Mouse (Mus musculus) forebrain, embryonic 12.5 days (tissue): ENCODE results near the gene Rpl37a. TPM values are rescaled to one million over a fixed set of nuclear protein-coding genes. Genes with fewer than 3 reads are reported as not detected.

Experiments used
- ATAC-seq: fragments of 200-750 bp; cut with Nextera tagmentation; 2 replicates; pipeline ENCODE4 v1.8.0; 2017; ENCODE audit warnings: moderate TSS enrichment; ENCODE audit not compliant: low FRiP score
- H3K27ac ChIP-seq: fragments of 300-500 bp; sonication (generic); 2 replicates; pipeline ENCODE4 v1.5.1; 2016; ENCODE audit warnings: mild to moderate bottlenecking
- H3K27me3 ChIP-seq: fragments of 300-500 bp; sonication (generic); 2 replicates; pipeline ENCODE4 v1.6.1; 2016; ENCODE audit warnings: mild to moderate bottlenecking
- H3K36me3 ChIP-seq: fragments of 300-500 bp; sonication (generic); replicated peaks from 2 replicates; pipeline ENCODE4 v1.6.1; 2016; ENCODE audit warnings: mild to moderate bottlenecking
- H3K4me1 ChIP-seq: fragments of 300-500 bp; sonication (generic); 2 replicates; pipeline ENCODE4 v1.6.1; 2016
- H3K4me2 ChIP-seq: fragments of 300-500 bp; sonication (generic); 2 replicates; pipeline ENCODE4 v1.6.1; 2016; ENCODE audit warnings: mild to moderate bottlenecking, moderate library complexity
- H3K4me3 ChIP-seq: fragments of 300-500 bp; sonication (generic); replicated peaks from 2 replicates; pipeline ENCODE4 v1.5.1; 2016; ENCODE audit warnings: mild to moderate bottlenecking
- H3K9ac ChIP-seq: fragments of 300-500 bp; sonication (generic); 2 replicates; pipeline ENCODE4 v1.6.1; 2016; ENCODE audit warnings: mild to moderate bottlenecking
- H3K9me3 ChIP-seq: fragments of 300-500 bp; sonication (generic); 2 replicates; pipeline ENCODE4 v1.6.1; 2016
- WGBS: fragments of 180-500 bp; shearing (Covaris S2); methylation state at CpG from one replicate; pipeline ENCODE4 v1.1.7; 2016; 5-methylcytosine and 5-hydroxymethylcytosine counted together
- polyA plus RNA-seq: library from polyadenylated mRNA; unstranded; fragments of >200 nt; fragmentation: Nextera tagmentation; extraction: Ambion mirVana; gene quantifications from 2 replicates; pipeline ENCODE4 v1.2.1, GENCODE M21; 2016

Gene Rpl37a
- polyA plus RNA-seq, 1 experiment from 2014 or later = 1,461 TPM

DNA sequence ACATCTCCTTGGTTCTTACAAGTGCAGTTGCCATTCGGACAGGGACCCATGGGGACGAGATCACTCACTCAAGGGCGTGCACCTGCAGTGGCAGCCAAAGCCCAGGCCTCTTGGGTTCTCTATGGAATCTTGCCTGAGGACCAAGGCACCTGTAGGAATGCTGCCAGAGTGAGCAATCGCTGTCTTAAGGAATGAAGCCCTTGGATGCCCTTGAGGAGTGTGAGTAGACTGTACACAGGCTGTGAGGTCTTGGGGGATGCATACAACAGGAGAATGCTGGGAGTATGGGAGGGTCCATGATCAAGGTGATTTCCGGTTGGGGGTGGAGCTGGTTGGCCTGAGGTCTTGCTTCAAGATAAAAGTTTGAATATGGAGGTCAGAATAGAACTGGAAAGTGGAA lies 30.3 kb downstream of the Rpl37a start:
- ATAC-seq = no peak
- H3K27me3 ChIP-seq = no peaks in the 10 kb centered on the region
- no peaks in the 10 kb centered on the region for H3K9me3 ChIP-seq
- H3K4me3 ChIP-seq = no peak overlapping the region
- no peaks in the 10 kb centered on the region for H3K36me3 ChIP-seq
- H3K27ac ChIP-seq = no peak overlapping the region
- WGBS = 87% methylated on average over 5 of the region's 5 CpGs
- H3K9ac ChIP-seq = no peak overlapping the region
- H3K4me1 ChIP-seq = peaks cover 15% of the 10 kb centered on the region
- H3K4me2 ChIP-seq = no peak overlapping the region

DNA sequence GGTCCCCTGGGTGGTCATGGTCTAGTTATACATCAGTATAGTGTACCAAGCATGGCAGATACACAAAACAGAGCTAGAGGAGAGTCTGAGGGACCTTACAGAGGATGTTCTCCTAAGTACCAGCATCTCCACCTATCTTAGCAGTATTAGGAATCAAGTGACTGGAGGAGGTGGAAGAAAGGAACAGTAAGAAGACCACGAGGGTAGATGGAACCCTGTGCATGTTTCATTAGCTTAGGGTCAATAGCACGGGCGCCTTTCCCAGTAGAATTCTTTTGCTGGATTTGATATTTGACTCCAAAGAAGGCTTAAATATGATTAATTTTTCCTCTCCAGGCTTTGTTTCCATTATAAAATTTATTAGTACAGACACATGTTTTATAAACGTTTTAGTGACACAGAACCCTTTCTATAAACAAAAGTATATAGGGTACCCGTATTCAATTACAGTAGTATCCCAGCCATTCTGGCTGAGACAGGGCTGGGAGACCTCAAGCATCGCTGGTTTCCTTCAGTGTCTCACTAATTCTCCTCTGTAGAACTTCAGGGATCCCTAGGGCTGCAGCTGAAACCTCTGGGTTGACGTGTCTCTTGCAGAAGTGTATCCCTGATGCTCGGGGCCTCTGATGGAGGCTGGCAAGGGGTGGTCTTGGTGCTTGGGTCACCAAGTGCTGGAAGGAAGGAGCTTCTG lies 33.9 kb downstream of the Rpl37a start:
- H3K27ac ChIP-seq = no peak overlapping the region
- 85% methylated on average over 8 of the region's 8 CpGs for WGBS
- no peaks in the 10 kb centered on the region for H3K36me3 ChIP-seq
- peaks cover 3% of the 10 kb centered on the region; the same call in 1 of the 2 replicates for H3K4me1 ChIP-seq
- no peak for ATAC-seq
- no peaks in the 10 kb centered on the region for H3K27me3 ChIP-seq
- H3K4me2 ChIP-seq = no peak overlapping the region
- H3K9ac ChIP-seq = no peak overlapping the region
- no peaks in the 10 kb centered on the region for H3K9me3 ChIP-seq
- no peak overlapping the region for H3K4me3 ChIP-seq

DNA sequence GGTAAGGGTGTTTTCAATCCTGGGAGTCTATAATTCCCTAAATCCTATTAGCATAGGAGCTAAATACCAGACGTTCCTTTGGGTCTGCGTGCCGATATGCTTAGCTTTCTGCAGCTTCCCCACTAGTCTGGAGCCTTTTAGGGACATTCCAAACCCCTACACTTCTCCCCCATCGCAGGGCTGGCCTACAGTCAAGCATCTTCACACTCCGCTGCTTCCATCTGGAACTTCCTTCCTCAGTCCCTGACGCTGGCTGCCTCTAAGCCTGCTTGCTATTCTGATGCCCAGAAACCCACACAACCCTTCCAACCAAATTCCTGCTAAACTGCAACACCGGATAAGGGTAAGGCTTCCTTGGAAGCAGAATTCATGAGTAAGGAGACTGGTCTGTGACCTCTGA lies 35.3 kb downstream of the Rpl37a start:
- 72% methylated on average over 7 of the region's 7 CpGs for WGBS
- no peaks in the 10 kb centered on the region for H3K9me3 ChIP-seq
- H3K4me1 ChIP-seq = no peaks in the 10 kb centered on the region
- H3K36me3 ChIP-seq = no peaks in the 10 kb centered on the region
- 0 out of 2 replicates have a peak, but pooled peaks cover 3% of the 10 kb centered on the region for H3K27me3 ChIP-seq
- no peak overlapping the region for H3K27ac ChIP-seq
- no peak overlapping the region for H3K9ac ChIP-seq
- no peak overlapping the region for H3K4me3 ChIP-seq
- H3K4me2 ChIP-seq = no peak overlapping the region
- ATAC-seq = no peak

DNA sequence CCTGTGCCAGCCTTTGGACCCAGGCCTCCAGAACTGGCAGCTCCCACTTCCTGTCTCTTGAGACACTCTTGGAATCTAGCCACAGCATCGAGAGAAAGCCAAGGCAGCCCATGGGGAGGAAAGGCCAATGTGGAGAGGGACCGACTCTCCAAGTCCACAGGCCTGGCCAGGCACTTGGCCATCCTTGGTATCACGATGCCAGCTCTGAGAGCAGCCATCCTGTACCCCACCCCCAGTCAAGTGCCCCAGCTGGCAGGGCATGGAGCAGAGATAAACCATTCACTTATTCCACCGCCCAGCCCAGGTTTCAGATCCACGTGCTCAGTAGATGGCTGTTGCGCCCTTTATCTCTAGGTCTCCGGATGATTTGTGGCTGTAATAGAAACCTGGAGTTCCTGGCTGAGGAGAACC lies 40.3 kb downstream of the Rpl37a start:
- no peak overlapping the region for H3K4me2 ChIP-seq
- H3K9me3 ChIP-seq = no peaks in the 10 kb centered on the region
- 0 out of 2 replicates have a peak, but pooled peaks cover 5% of the 10 kb centered on the region for H3K27me3 ChIP-seq
- H3K9ac ChIP-seq = no peak overlapping the region
- WGBS = 92% methylated on average over 7 of the region's 7 CpGs
- no peak for ATAC-seq
- H3K27ac ChIP-seq = no peak overlapping the region
- peaks cover 18% of the 10 kb centered on the region for H3K4me1 ChIP-seq
- no peak overlapping the region for H3K4me3 ChIP-seq
- H3K36me3 ChIP-seq = no peaks in the 10 kb centered on the region

DNA sequence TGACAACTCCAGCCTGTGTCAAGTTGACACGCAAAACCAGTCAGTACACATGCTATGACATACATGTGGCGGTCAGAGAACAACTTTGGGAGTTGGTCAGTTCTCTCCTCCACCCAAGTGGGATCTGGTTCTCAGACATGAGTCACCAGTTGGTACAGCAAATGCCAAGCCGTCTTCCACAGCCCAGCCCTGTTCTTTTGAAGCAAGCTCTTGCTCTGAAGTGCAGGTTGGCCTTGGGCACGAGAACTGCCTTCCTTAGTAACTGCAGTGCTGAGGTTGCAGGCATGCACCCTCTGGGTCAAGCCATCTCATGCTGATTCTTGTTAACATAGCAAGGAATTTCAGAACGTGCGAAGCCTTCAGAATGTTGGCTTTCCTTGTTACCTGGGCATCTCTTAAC lies 42.1 kb downstream of the Rpl37a start:
- H3K4me2 ChIP-seq = no peak overlapping the region
- 0 out of 2 replicates have a peak, but pooled peaks cover 5% of the 10 kb centered on the region for H3K27me3 ChIP-seq
- peaks cover 18% of the 10 kb centered on the region for H3K4me1 ChIP-seq
- no peak overlapping the region for H3K9ac ChIP-seq
- no peak for ATAC-seq
- WGBS = 86% methylated on average over 6 of the region's 6 CpGs
- H3K27ac ChIP-seq = no peak overlapping the region
- no peak overlapping the region for H3K4me3 ChIP-seq
- H3K9me3 ChIP-seq = no peaks in the 10 kb centered on the region
- H3K36me3 ChIP-seq = no peaks in the 10 kb centered on the region

DNA sequence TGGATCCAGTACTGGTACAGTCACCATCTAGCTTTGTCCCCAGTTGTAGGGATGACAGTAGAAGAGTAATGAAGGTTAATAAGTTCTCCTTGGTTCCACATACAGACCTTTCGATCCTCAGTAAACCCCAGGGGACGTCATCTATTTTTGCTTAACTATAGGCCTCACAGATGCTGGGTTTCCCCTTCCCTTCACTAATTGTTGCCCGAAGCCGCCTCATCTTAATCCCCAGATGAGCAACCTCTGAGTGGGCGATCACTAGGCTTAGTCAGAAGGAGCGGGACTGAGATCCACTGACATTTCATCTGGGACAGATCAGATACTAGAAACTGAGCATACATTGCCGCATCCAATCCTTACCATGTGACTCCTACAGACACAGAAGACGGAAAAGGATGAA lies 44.1 kb downstream of the Rpl37a start:
- H3K27me3 ChIP-seq = 0 out of 2 replicates have a peak, but pooled peaks cover 5% of the 10 kb centered on the region
- no peak overlapping the region for H3K4me2 ChIP-seq
- no peak overlapping the region for H3K9ac ChIP-seq
- no peak overlapping the region for H3K27ac ChIP-seq
- no peaks in the 10 kb centered on the region for H3K36me3 ChIP-seq
- H3K4me1 ChIP-seq = peaks cover 18% of the 10 kb centered on the region
- H3K9me3 ChIP-seq = no peaks in the 10 kb centered on the region
- H3K4me3 ChIP-seq = no peak overlapping the region
- ATAC-seq = no peak
- WGBS = 68% methylated on average over 8 of the region's 8 CpGs

DNA sequence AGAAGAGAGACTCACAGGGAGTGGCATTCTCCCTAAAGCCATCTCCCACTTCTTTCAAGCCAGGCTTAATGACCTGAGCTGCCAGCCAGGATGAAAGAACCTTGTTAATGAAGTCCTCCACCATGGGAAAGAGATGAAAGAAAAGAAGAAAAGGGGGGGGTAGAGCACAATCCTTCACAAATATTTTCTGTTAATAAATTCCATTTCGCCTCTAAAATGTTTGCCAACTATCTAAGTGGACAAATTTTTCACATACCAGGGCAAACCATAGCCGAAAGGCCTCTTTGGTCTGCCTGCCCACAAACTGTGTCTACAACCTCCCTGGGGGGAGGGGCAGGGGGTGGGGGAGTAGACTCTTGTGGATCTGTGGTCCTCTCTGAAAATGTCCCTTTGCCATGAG lies 44.7 kb downstream of the Rpl37a start:
- H3K9ac ChIP-seq = no peak overlapping the region
- H3K36me3 ChIP-seq = no peaks in the 10 kb centered on the region
- no peak overlapping the region for H3K4me2 ChIP-seq
- no peak overlapping the region for H3K4me3 ChIP-seq
- 0 out of 2 replicates have a peak, but pooled peaks cover 5% of the 10 kb centered on the region for H3K27me3 ChIP-seq
- no peak for ATAC-seq
- H3K9me3 ChIP-seq = no peaks in the 10 kb centered on the region
- H3K27ac ChIP-seq = no peak overlapping the region
- peaks cover 18% of the 10 kb centered on the region for H3K4me1 ChIP-seq
- 35% methylated on average over 2 of the region's 2 CpGs for WGBS

DNA sequence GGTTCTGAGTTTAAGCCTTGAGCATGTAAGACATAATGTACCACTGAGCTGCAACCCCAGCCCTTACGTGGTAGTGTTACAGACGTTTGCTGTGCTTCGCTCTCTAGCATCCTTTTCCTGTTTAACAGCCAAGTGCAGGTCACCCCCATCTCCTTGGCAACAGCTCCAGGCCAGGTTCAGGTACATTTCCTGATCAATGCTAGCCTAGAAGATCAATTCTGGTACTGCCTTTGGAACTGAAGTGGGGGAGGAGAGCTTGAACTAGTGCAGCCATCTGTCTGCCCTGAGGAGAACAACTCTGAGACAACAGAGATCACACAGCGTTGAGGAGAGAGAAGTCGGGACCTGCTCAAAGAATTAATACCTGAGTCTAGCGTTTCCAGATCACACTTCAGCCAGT lies 48.7 kb downstream of the Rpl37a start:
- Histone ChIP-seq H3K9me3 (no peaks in the 10 kb centered on the region), H3K4me1 (peaks cover 22% of the 10 kb centered on the region), H3K27me3 (no peaks in the 10 kb centered on the region; the same call in 1 of the 2 replicates), H3K4me3 (no peak overlapping the region), H3K4me2 (no peak overlapping the region), H3K9ac (no peak overlapping the region), H3K27ac (no peak overlapping the region), H3K36me3 (no peaks in the 10 kb centered on the region)
- WGBS = 89% methylated on average over 6 of the region's 6 CpGs
- no peak for ATAC-seq

Other genes starting within 250 kb of the Rpl37a start
- gene March4, start 174.4 kb upstream of the Rpl37a start, polyA plus RNA-seq = 0.57 and 0.91 TPM in 2 replicates
- gene Smarcal1, start 128.0 kb upstream of the Rpl37a start, polyA plus RNA-seq = 31.7 and 31.8 TPM in 2 replicates
- gene Ankar, start 10.7 kb upstream of the Rpl37a start, polyA plus RNA-seq = not detected in 2 replicates
- gene Igfbp2, start 113.2 kb downstream of the Rpl37a start, polyA plus RNA-seq = 427 and 524 TPM in 2 replicates
- 55.5 and 60.0 TPM in 2 replicates for gene Igfbp5, start 163.6 kb downstream of the Rpl37a start, polyA plus RNA-seq